Mouse (Mus musculus): ENCODE results near the gene Spsb4. TPM values are rescaled to one million over a fixed set of nuclear protein-coding genes. Genes with fewer than 3 reads are reported as not detected.
"Not testable (repeated sequence)": the region's sequence is repeated elsewhere in the genome, so short reads cannot be mapped to it uniquely, and the experiment has no call there.

Spsb4 gene
- total RNA-seq, 2 experiments from 2014 or later: 7.9 to 9.9 TPM

GRCm38 (mm10) chr9:96954063-96954809, 64.4 kb downstream of the Spsb4 start:
- DNase-seq (ENCODE audit: low spot score in 2 of 2): no peak

- no peak for DNase-seq (ENCODE audit: low spot score in 2 of 2)
These were observed 65.2 kb downstream of the Spsb4 start for GRCm38 (mm10) chr9:96953443-96953842.

GRCm38 (mm10) chr9:96952310-96952975, 66.2 kb downstream of the Spsb4 start:
- DNase-seq (ENCODE audit: low spot score in 2 of 2): no peak

GRCm38 (mm10) chr9:96949551-96949950, 69.1 kb downstream of the Spsb4 start:
- DNase-seq (ENCODE audit: low spot score in 2 of 2): no peak

- DNase-seq (ENCODE audit: low spot score in 2 of 2): no peak
These were observed 70.1 kb downstream of the Spsb4 start for GRCm38 (mm10) chr9:96948546-96948945.

GRCm38 (mm10) chr9:96947171-96947570, 71.5 kb downstream of the Spsb4 start:
- DNase-seq (ENCODE audit: low spot score in 2 of 2): no peak

GRCm38 (mm10) chr9:96944517-96944916, 74.1 kb downstream of the Spsb4 start:
- DNase-seq (ENCODE audit: low spot score in 2 of 2): no peak

GRCm38 (mm10) chr9:96942975-96943374, 75.7 kb downstream of the Spsb4 start:
- DNase-seq (ENCODE audit: low spot score in 2 of 2): no peak

GRCm38 (mm10) chr9:96938887-96939286, 79.8 kb downstream of the Spsb4 start:
- no peak for DNase-seq (ENCODE audit: low spot score in 2 of 2)

GRCm38 (mm10) chr9:96936427-96936826, 82.2 kb downstream of the Spsb4 start:
- DNase-seq (ENCODE audit: low spot score in 2 of 2): not testable (repeated sequence)

GRCm38 (mm10) chr9:96935556-96936300, 82.9 kb downstream of the Spsb4 start:
- no peak for DNase-seq (ENCODE audit: low spot score in 2 of 2)

GRCm38 (mm10) chr9:96934816-96935215, 83.8 kb downstream of the Spsb4 start:
- no peak for DNase-seq (ENCODE audit: low spot score in 2 of 2)

- DNase-seq (ENCODE audit: low spot score in 2 of 2): no peak
These were observed 85.9 kb downstream of the Spsb4 start for GRCm38 (mm10) chr9:96932751-96933150.

GRCm38 (mm10) chr9:96923577-96924316, 94.9 kb downstream of the Spsb4 start:
- no peak for DNase-seq (ENCODE audit: low spot score in 2 of 2)

- DNase-seq (ENCODE audit: low spot score in 2 of 2): no peak
These were observed 95.5 kb downstream of the Spsb4 start for GRCm38 (mm10) chr9:96923119-96923518.

GRCm38 (mm10) chr9:96916620-96917538, 101.8 kb downstream of the Spsb4 start:
- DNase-seq (ENCODE audit: low spot score in 2 of 2): peak; percentile 99

- no peak for DNase-seq (ENCODE audit: low spot score in 2 of 2)
These were observed 102.6 kb downstream of the Spsb4 start for GRCm38 (mm10) chr9:96916076-96916475.

GRCm38 (mm10) chr9:96914851-96915250, 103.8 kb downstream of the Spsb4 start:
- DNase-seq (ENCODE audit: low spot score in 2 of 2): no peak

- DNase-seq (ENCODE audit: low spot score in 2 of 2): no peak
These were observed 104.6 kb downstream of the Spsb4 start for GRCm38 (mm10) chr9:96914005-96914404.

GRCm38 (mm10) chr9:96909503-96909902, 109.1 kb downstream of the Spsb4 start:
- DNase-seq (ENCODE audit: low spot score in 2 of 2): no peak
